Comparison of ENCODE assay signal across 8 mouse cellular contexts in genomic region chr19:36183127-36183526, GRCm38 (mm10).
DNase-seq lines count a peak whose midpoint lies in the region; ATAC-seq and TF ChIP-seq lines count a peak whose summit lies in the region.

No protein-coding gene starts in this region.

- peak; percentile 86 for DNase-seq in CH12.LX (ENCODE audit: extremely low read depth)
- DNase-seq in adrenal gland, adult 8-10 months = peak; percentile 24
- peak; percentile 63 for DNase-seq in forebrain, embryonic 11.5 days (ENCODE audit: low spot score)
- peak; percentile 74 for DNase-seq in kidney, postnatal 14 days
- peak; percentile 34 for DNase-seq in liver, embryonic 13.5 days
- DNase-seq in thymus, postnatal 0 days (ENCODE audit: low spot score) = peak; percentile 87

- whole genome bisulfite sequencing in forebrain, embryonic 11.5 days = 47% methylated on average over 2 of the region's 2 CpGs
- WGBS in heart, embryonic 16.5 days = 19% methylated on average over 2 of the region's 2 CpGs
- WGBS in liver, embryonic 13.5 days (ENCODE audit: insufficient replicate concordance) = 9% methylated on average over 2 of the region's 2 CpGs
- WGBS in neural tube, embryonic 13.5 days = 24% methylated on average over 2 of the region's 2 CpGs

- dilution Hi-C loops in CH12.LX (cut with MboI; ENCODE audit: extremely low pct_ligation_motif_present, extremely low pct_unique_long_range_greater_than_20kb, low sequenced_read_pairs) = no loop called here

- in situ Hi-C loops in CH12.LX (cut with MboI; ENCODE audit: low pct_ligation_motif_present, low pct_unique_long_range_greater_than_20kb, low sequenced_read_pairs) = no loop called here

- no peak overlapping the region for H3K4me3 ChIP-seq in CH12.LX (replicated peaks in 1 of 3; ENCODE audit: low read depth in 2 of 3, low read length in 2 of 3, poor library complexity in 1 of 3)
- no peak overlapping the region for H3K4me3 ChIP-seq in forebrain, embryonic 11.5 days (ENCODE audit: low read depth, low read length)
- no peak overlapping the region for H3K4me3 ChIP-seq in heart, embryonic 16.5 days (ENCODE audit: low read length)
- no peak overlapping the region for H3K4me3 ChIP-seq in liver, embryonic 13.5 days (replicated peaks)
- H3K4me3 ChIP-seq in neural tube, embryonic 13.5 days = no peak overlapping the region

- H3K79me2 ChIP-seq in CH12.LX (replicated peaks; ENCODE audit: control insufficient read depth, extremely low read depth, insufficient read depth, poor library complexity, severe bottlenecking) = no peaks in the 10 kb centered on the region

- TF ChIP-seq EP300 in CH12.LX (IDR thresholded peaks at IDR 0.05; ENCODE audit: low read length) = no peak

- H3K9ac ChIP-seq in CH12.LX (ENCODE audit: insufficient read depth, low read depth) = no peak overlapping the region
- H3K9ac ChIP-seq in forebrain, embryonic 11.5 days (ENCODE audit: low read length) = no peak overlapping the region
- H3K9ac ChIP-seq in heart, embryonic 16.5 days (ENCODE audit: low read length) = no peak overlapping the region
- H3K9ac ChIP-seq in liver, embryonic 13.5 days = no peak overlapping the region
- no peak overlapping the region for H3K9ac ChIP-seq in neural tube, embryonic 13.5 days

- no peak; the same call in none of the 2 replicates for TF ChIP-seq RAD21 in CH12.LX (IDR thresholded peaks at IDR 0.05; ENCODE audit: low read depth, low read length)

- H3K27ac ChIP-seq in CH12.LX (ENCODE audit: insufficient read depth, low read depth) = no peak overlapping the region
- no peak overlapping the region for H3K27ac ChIP-seq in forebrain, embryonic 11.5 days (ENCODE audit: low read depth, low read length)
- no peak overlapping the region for H3K27ac ChIP-seq in heart, embryonic 16.5 days (ENCODE audit: low read length)
- H3K27ac ChIP-seq in liver, embryonic 13.5 days = no peak overlapping the region
- H3K27ac ChIP-seq in neural tube, embryonic 13.5 days (replicated peaks) = no peak overlapping the region

- H3K4me2 ChIP-seq in CH12.LX (ENCODE audit: insufficient read depth, low read depth, poor library complexity, severe bottlenecking) = no peak overlapping the region
- no peak overlapping the region for H3K4me2 ChIP-seq in forebrain, embryonic 11.5 days (ENCODE audit: low read depth, low read length, severe bottlenecking)
- H3K4me2 ChIP-seq in heart, embryonic 16.5 days (ENCODE audit: low read depth, low read length) = no peak overlapping the region
- no peak overlapping the region for H3K4me2 ChIP-seq in liver, embryonic 13.5 days
- no peak overlapping the region for H3K4me2 ChIP-seq in neural tube, embryonic 13.5 days

- no peaks in the 10 kb centered on the region for H3K27me3 ChIP-seq in CH12.LX (replicated peaks)
- no peaks in the 10 kb centered on the region for H3K27me3 ChIP-seq in forebrain, embryonic 11.5 days (ENCODE audit: control insufficient read depth, insufficient read depth, low read length)
- no peaks in the 10 kb centered on the region for H3K27me3 ChIP-seq in heart, embryonic 16.5 days (ENCODE audit: control insufficient read depth, insufficient read depth, low read length)
- no peaks in the 10 kb centered on the region for H3K27me3 ChIP-seq in liver, embryonic 13.5 days
- no peaks in the 10 kb centered on the region for H3K27me3 ChIP-seq in neural tube, embryonic 13.5 days

- no peaks in the 10 kb centered on the region for H3K36me3 ChIP-seq in CH12.LX (replicated peaks in 1 of 2; ENCODE audit: control insufficient read depth in 1 of 2, insufficient read depth in 1 of 2, low read length in 1 of 2)
- H3K36me3 ChIP-seq in forebrain, embryonic 11.5 days (ENCODE audit: control insufficient read depth, insufficient read depth, low read length) = no peaks in the 10 kb centered on the region
- H3K36me3 ChIP-seq in heart, embryonic 16.5 days (ENCODE audit: control insufficient read depth, insufficient read depth) = no peaks in the 10 kb centered on the region
- H3K36me3 ChIP-seq in liver, embryonic 13.5 days = no peaks in the 10 kb centered on the region
- no peaks in the 10 kb centered on the region for H3K36me3 ChIP-seq in neural tube, embryonic 13.5 days

- ATAC-seq in forebrain, embryonic 11.5 days (replicated peaks; ENCODE audit: low FRiP score) = peak; percentile 82
- peak; percentile 80 for ATAC-seq in heart, embryonic 16.5 days (replicated peaks; ENCODE audit: extremely low read depth, insufficient read depth, low FRiP score)
- peak; percentile 26; the same call in 1 of the 2 replicates for ATAC-seq in liver, embryonic 13.5 days (ENCODE audit: low read depth)
- ATAC-seq in neural tube, embryonic 13.5 days (ENCODE audit: low read depth) = peak; percentile 50; the same call in 1 of the 2 replicates

- peak; percentile 89 to 96 for TF ChIP-seq CTCF in CH12.LX (conservative IDR thresholded peaks at IDR 0.05 in 1 of 2, IDR thresholded peaks at IDR 0.05 in 1 of 2; ENCODE audit: low read depth in 2 of 2, low read length in 2 of 2)

- TF ChIP-seq POLR2A in CH12.LX (IDR thresholded peaks at IDR 0.05; ENCODE audit: low read depth, low read length) = no peak

- no peaks in the 10 kb centered on the region for H3K9me3 ChIP-seq in CH12.LX (replicated peaks; ENCODE audit: low read length)
- no peaks in the 10 kb centered on the region for H3K9me3 ChIP-seq in forebrain, embryonic 11.5 days (ENCODE audit: control insufficient read depth, low read length)
- no peaks in the 10 kb centered on the region for H3K9me3 ChIP-seq in heart, embryonic 16.5 days (replicated peaks; ENCODE audit: control insufficient read depth, low read length)
- no peaks in the 10 kb centered on the region for H3K9me3 ChIP-seq in liver, embryonic 13.5 days (replicated peaks)
- H3K9me3 ChIP-seq in neural tube, embryonic 13.5 days = no peaks in the 10 kb centered on the region

- peaks cover 11 to 13% of the 10 kb centered on the region in 2 experiments for H3K4me1 ChIP-seq in CH12.LX (ENCODE audit: control insufficient read depth in 1 of 2, insufficient read depth in 2 of 2)
- no peaks in the 10 kb centered on the region for H3K4me1 ChIP-seq in forebrain, embryonic 11.5 days (replicated peaks; ENCODE audit: control insufficient read depth, insufficient read depth, low read length)
- peaks cover 7% of the 10 kb centered on the region for H3K4me1 ChIP-seq in heart, embryonic 16.5 days (ENCODE audit: control insufficient read depth, insufficient read depth, low read length)
- H3K4me1 ChIP-seq in liver, embryonic 13.5 days (replicated peaks) = no peaks in the 10 kb centered on the region
- no peaks in the 10 kb centered on the region for H3K4me1 ChIP-seq in neural tube, embryonic 13.5 days (replicated peaks)

TF ChIP-seq in CH12.LX, 34 proteins besides CTCF, POLR2A, EP300 and RAD21:
- no peak for TF ChIP-seq PAX5 (IDR thresholded peaks at IDR 0.05; ENCODE audit: low read length)
- no peak for TF ChIP-seq UBTF (IDR thresholded peaks at IDR 0.05; ENCODE audit: low read depth, low read length)
- no peak for TF ChIP-seq USF1 (IDR thresholded peaks at IDR 0.05; ENCODE audit: low read depth, low read length)
- no peak for TF ChIP-seq TBP (conservative IDR thresholded peaks at IDR 0.05; ENCODE audit: low read depth, low read length)
- TF ChIP-seq USF2 (conservative IDR thresholded peaks at IDR 0.05; ENCODE audit: low read depth, low read length) = no peak
- no peak for TF ChIP-seq MEF2A (IDR thresholded peaks at IDR 0.05; ENCODE audit: borderline replicate concordance, low read depth, low read length)
- 0 out of 2 replicates have a peak, but pooled peaks have one; percentile 22 for TF ChIP-seq MYC (IDR thresholded peaks at IDR 0.05; ENCODE audit: low read depth, low read length)
- no peak for TF ChIP-seq ZMIZ1 (IDR thresholded peaks at IDR 0.05; ENCODE audit: low read depth, low read length)
- no peak for TF ChIP-seq CHD2 (IDR thresholded peaks at IDR 0.05; ENCODE audit: low read length)
- no peak for TF ChIP-seq ZNF384 (IDR thresholded peaks at IDR 0.05; ENCODE audit: low read depth, low read length)
- no peak for TF ChIP-seq MAFK (IDR thresholded peaks at IDR 0.05; ENCODE audit: insufficient replicate concordance, low read length)
- TF ChIP-seq ELF1 (IDR thresholded peaks at IDR 0.05; ENCODE audit: low read depth, low read length) = no peak
- TF ChIP-seq MXI1 (IDR thresholded peaks at IDR 0.05; ENCODE audit: low read depth, low read length) = no peak
- no peak for TF ChIP-seq BHLHE40 (IDR thresholded peaks at IDR 0.05; ENCODE audit: low read depth, low read length)
- no peak for TF ChIP-seq ETS1 (conservative IDR thresholded peaks at IDR 0.05; ENCODE audit: low read depth, low read length)
- 0 out of 2 replicates have a peak, but pooled peaks have one; percentile 37 for TF ChIP-seq SIN3A (IDR thresholded peaks at IDR 0.05; ENCODE audit: low read length)
- no peak for TF ChIP-seq E2F4 (IDR thresholded peaks at IDR 0.05; ENCODE audit: insufficient replicate concordance, low read depth, low read length)
- TF ChIP-seq HCFC1 (IDR thresholded peaks at IDR 0.05; ENCODE audit: low read depth, low read length) = no peak
- 0 out of 2 replicates have a peak, but pooled peaks have one; percentile 22 for TF ChIP-seq MAZ (IDR thresholded peaks at IDR 0.05; ENCODE audit: low read depth, low read length)
- TF ChIP-seq TCF12 (IDR thresholded peaks at IDR 0.05; ENCODE audit: low read depth, low read length) = 0 out of 2 replicates have a peak, but pooled peaks have one; percentile 19
- TF ChIP-seq IRF4 (IDR thresholded peaks at IDR 0.05; ENCODE audit: low read depth, low read length) = peak; percentile 43; the same call in 1 of the 2 replicates
- no peak for TF ChIP-seq KAT2A (IDR thresholded peaks at IDR 0.05; ENCODE audit: insufficient replicate concordance, low read length)
- TF ChIP-seq CHD1 (IDR thresholded peaks at IDR 0.05; ENCODE audit: low read depth, low read length) = no peak
- peak; percentile 99 for TF ChIP-seq SMC3 (IDR thresholded peaks at IDR 0.05; ENCODE audit: low read depth, low read length)
- TF ChIP-seq ZC3H11A (IDR thresholded peaks at IDR 0.05; ENCODE audit: low read depth, low read length) = peak; percentile 97
- no peak for TF ChIP-seq GABPA (IDR thresholded peaks at IDR 0.05; ENCODE audit: insufficient replicate concordance, low read depth, low read length)
- TF ChIP-seq JUND (conservative IDR thresholded peaks at IDR 0.05; ENCODE audit: low read depth, low read length) = peak; percentile 7; the same call in 1 of the 2 replicates
- TF ChIP-seq ZKSCAN1 (IDR thresholded peaks at IDR 0.05; ENCODE audit: borderline replicate concordance, low read depth, low read length) = no peak
- no peak for TF ChIP-seq POLR2AphosphoS2 (IDR thresholded peaks at IDR 0.05; ENCODE audit: low read depth, low read length)
- no peak for TF ChIP-seq NRF1 (IDR thresholded peaks at IDR 0.05; ENCODE audit: low read depth, low read length)
- no peak for TF ChIP-seq RCOR1 (conservative IDR thresholded peaks at IDR 0.05; ENCODE audit: low read depth, low read length)

Comparison
In these comparisons a context has a peak if more than half of its experiments do, and no peak if none do; other contexts are left out.
1. DNase-seq: peak in every context shown above with its lines; median percentile 87 in thymus, postnatal 0 days; 86 in CH12.LX; 74 in kidney, postnatal 14 days; 63 in forebrain, embryonic 11.5 days; 34 in liver, embryonic 13.5 days; 24 in adrenal gland, adult 8-10 months.
2. ATAC-seq: peak in every context shown above with its lines; median percentile 82 in forebrain, embryonic 11.5 days; 80 in heart, embryonic 16.5 days; 50 in neural tube, embryonic 13.5 days; 26 in liver, embryonic 13.5 days.